Mouse (Mus musculus) heart, postnatal 25 days (tissue): ENCODE data around the gene Gcc2. TPM values are rescaled to one million over a fixed set of nuclear protein-coding genes. Genes with fewer than 3 reads are reported as not detected.
"Not testable (repeated sequence)": the region's sequence is repeated elsewhere in the genome, so short reads cannot be mapped to it uniquely, and the experiment has no call there.

Source experiments
- DNase-seq: peaks from one replicate; pipeline ENCODE4 v3.0.0; 2022; ENCODE audit warnings: low spot score
- intact Hi-C: fragments of 180-260 bp; cut with DNase I; formaldehyde crosslinking; loops from one replicate; pipeline ENCODE4 v1.15.1; 2025
- total RNA-seq, 2 experiments: library from RNA; stranded (reverse); gene quantifications; 2 replicates each; pipeline ENCODE4 v1.2.3; 2021

Gcc2 gene
- total RNA-seq, 2 experiments from 2014 or later = 28.5 to 33.6 TPM

DNA sequence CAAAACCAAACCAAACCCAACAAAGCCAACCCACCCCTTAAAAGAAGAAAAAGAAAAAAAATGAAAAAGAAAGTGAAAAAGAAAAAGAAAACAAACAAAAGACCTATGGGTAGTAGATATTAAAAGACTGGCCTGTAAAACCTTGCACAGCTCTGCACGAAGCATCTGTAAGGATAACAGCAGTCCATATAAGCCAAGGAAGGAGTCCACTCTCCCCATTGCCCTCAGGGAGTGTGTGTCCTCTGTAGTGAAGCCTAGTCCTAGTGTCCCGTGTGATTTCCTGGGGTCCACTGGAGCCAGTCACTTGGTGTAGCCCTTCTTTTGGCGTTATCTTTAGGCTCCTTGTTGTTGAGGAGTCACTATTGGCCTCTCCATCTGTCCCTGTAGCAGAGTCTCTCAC, 25.3 kb upstream of the Gcc2 start:
- intact Hi-C loops = not testable (repeated sequence)

DNA sequence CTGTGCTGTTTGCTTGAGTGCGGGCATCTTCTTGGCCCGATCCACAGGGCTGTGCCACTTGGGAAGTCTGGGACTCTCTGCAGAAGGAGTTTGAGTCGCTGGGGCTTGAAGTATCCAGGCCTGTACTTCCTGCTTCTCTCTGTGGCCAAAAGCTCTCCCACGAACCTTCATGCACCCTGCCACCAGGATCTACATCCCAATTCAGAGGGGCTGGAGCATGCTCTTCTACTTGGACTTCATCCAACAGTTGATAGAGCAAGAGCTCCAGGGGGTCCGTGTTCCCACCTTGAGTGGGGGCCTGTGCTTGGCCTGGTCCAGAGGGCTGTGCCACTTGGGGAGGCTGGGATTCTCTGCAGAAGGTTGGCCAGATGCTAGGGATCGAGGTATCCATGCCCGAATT, 24.2 kb upstream of the Gcc2 start:
- DNase-seq = peak; percentile 69
- intact Hi-C loops = not testable (repeated sequence)

More for the DNA sequence above, 25.3 kb upstream of the Gcc2 start:
- not testable (repeated sequence) for DNase-seq

DNA sequence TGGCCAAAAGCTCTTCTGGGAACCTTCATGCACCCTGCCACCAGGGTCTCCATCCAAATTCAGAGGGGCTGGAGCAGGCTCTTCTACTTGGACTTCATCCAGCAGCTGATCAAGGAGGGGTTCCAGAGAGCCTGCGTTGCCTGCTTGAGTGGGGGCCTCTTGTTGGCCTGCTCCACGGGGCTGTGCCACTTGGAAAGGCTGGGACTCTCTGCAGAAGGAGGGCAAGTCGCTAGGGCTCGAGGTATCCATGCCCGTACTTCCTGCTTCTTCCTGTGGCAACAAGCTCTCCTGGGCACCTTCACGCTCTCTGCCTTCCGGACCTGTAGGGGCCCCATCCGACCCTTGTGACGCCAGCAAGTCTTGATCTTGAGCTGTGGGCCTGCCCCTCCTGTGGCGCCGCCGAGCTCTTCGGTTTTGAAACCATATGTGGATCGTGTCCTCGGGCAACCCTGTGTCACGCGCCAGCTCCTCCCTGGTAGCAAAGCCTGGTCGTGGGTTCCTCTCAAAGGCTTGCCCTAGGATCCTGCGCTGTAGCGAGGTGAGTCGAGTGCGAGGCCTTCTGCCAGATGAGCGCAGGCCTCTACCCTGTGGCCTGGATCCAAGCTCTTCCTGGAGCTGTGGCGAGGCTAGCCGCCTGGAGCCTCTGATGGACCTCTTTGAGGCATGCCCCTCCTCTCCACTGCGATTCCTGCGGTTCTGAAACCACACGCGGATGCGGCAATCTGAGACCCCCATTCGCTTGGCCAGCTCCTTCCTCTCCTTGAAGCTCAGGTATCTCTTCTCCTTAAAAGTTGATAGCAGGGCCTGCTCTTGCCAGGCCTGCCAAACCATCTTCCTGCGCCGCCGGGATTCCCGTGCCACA, 23.3 kb upstream of the Gcc2 start:
- intact Hi-C loops = not testable (repeated sequence)
- peak; percentile 82 for DNase-seq

DNA sequence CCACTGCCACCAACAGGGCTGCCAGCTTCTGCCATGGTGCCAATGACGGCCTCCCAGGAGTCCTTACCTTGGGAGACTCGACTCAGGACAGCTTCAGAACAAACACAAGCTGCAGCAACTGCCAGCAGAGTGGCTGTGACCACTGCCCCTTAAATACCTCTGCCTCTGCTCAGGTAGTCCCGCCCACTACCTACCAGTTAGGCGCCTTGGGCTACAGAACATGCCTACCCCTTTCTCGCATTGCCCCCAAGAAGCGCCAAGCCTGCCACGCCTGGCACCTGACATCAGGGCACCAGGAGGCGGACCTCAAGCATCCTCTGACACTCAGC, 22.7 kb upstream of the Gcc2 start, which contains the start of gene Duxf3:
TSS of gene Duxf3 (minus strand) at position 35 of the 329 bp plus-strand sequence.
- intact Hi-C loops, DNase-seq: not testable (repeated sequence)

DNA sequence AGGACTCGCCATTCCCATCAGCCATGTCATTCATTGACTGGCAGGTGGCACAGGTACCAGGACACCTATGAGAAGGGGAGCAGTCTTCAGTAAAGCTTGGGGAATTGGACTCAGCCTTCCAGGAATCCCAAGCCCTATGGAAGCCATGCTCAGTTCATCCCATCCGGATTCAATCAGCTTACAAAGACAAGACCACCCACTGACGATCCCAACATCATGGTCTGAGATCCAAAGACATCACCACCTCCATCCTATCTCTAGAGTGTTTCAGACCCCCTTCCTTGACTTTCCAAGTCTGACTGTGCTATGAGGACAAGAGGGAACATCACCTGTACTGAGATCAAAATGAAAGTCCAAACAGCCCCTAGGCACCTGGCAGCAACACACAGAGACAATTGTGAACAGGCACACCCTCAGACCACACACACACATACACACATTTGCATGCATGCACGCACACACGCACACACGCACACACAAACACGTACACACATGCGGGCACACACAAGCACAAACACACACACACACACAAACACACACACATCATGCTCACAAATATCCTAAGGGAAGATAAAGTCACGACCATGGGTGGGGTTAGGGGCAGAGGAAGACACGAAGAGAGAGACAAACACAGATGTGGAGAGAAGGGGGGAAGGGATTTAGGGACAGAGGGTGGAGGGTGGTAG, 22.1 kb upstream of the Gcc2 start:
- intact Hi-C loops = not testable (repeated sequence)
- peak; percentile 44 for DNase-seq

DNA sequence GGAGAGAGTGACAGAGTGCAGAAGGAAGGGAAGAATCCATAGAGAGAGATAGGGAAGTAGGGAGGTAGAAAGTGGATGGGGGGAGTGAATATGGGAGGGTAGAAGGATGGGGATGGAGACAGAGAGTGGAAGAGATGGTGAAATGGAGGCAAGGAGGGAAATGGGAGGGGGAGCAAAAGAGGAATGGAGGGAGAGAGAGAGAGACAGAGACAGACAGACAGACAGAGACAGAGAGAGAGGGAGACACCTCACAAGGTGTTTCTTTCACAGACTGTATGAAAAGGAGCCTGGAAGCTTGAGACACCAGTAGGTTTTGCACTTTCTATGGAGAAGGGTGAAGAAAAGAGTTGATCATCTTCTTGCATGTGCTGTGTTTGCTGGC, 21.6 kb upstream of the Gcc2 start:
- DNase-seq, intact Hi-C loops: not testable (repeated sequence)

DNA sequence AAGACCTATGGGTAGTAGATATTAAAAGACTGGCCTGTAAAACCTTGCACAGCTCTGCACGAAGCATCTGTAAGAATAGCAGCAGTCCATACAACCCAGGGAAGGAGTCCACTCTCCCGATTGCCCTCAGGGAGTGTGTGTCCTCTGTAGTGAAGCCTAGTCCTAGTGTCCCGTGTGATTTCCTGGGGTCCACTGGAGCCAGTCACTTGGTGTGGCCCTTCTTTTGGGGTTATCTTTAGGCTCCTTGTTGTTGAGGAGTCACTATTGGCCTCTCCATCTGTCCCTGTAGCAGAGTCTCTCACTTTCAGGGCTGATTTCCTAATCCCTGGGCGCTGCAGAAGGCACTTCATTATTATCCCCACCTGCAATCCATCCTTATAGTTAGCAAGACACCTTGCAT, 20.3 kb upstream of the Gcc2 start:
- DNase-seq, intact Hi-C loops: not testable (repeated sequence)

DNA sequence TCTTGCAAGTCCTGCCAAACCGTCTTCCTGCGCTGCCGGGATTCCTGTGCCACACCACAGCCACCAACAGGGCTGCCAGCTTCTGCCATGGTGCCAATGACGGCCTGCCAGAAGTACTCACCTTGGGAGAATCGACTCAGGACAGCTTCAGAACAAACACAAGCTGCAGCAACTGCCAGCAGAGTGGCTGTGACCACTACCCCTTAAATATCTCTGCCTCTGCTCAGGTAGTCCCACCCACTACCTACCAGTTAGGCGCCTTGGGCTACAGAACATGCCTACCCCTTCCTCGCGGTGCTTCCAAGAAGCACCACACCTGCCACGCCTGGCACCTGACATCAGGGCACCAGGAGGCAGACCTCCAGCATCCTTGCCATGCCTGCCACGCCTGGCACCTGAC, 18.7 kb upstream of the Gcc2 start, which contains the start of gene Gm4981:
TSS of gene Gm4981 (minus strand) at position 89 of the 400 bp plus-strand sequence.
- intact Hi-C loops = no loop called here

DNA sequence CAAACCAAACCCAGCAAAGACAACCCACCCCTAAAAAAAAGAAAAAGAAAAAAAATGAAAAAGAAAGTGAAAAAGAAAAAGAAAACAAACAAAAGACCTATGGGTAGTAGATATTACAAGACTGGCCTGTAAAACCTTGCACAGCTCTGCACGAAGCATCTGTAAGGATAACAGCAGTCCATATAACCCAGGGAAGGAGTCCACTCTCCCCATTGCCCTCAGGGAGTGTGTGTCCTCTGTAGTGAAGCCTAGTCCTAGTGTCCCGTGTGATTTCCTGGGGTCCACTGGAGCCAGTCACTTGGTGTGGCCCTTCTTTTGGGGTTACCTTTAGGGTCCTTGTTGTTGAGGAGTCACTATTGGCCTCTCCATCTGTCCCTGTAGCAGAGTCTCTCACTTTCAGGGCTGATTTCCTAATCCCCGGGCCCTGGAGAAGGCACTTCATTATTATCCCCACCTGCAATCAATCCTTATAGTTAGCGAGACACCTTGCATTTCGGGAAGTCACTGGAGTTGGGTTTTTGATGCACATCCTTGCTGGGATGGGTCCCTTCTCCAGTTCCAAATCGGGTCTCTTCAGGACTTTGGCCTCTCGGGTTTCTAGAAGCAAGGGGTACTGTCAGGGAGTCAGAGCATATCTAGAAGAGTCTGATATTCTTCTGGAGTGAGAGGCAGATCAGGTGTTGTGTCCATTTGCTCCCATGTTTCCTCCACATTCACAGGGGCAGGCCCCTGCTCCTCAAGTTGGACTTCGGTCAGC, 16.1 kb upstream of the Gcc2 start:
- intact Hi-C loops = not testable (repeated sequence)
- DNase-seq = peak; percentile 72

More for the DNA sequence above, 18.7 kb upstream of the Gcc2 start, which contains the start of gene Gm4981:
- no peak for DNase-seq

DNA sequence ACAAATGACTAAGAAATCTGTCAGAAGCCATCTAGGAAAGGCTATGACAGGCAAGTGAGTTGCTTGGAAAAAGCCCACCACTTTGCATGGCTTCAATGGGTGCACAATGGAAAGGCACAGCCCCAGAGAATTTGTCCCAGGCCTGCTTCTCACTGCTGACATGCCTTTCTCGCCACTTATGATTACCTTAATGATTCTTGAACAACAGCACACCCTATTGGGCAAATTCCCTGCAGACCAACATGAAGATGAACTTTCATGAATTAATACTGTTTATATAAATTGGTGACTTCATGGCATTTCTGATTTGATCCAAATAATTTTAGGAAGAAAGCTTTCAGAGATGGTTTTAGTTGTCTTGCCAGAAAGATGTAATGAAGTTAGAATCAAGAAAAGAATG, 5.8 kb upstream of the Gcc2 start:
- intact Hi-C loops = no loop called here

DNA sequence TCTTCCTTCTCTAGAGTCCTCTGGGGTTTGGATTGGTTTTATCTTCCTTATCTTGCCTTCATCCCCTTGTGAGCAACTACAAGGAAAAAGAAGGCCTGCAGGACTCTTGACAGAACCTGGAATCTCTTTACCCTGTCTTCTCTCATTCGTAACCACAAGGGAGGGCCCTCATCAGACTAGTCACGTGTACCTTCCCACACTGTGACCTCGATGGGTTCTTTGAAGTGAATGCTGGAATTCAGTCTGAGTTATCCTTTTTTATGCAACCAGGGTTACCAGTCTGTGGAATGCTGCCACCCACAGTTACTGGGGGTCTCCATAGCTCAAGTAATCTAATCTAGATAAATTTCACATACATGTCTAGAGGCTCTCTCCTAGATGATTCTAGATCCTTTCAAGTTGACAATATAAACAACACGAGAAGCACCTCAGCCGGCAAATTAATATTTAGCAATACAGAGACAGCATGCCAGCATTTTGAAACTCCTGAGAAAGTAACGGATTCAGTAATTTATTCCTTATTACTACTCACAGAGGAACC, 592 bp upstream of the Gcc2 start:
- intact Hi-C loops = no loop called here
- no peak for DNase-seq

More for the DNA sequence above, 5.8 kb upstream of the Gcc2 start:
- no peak for DNase-seq

DNA sequence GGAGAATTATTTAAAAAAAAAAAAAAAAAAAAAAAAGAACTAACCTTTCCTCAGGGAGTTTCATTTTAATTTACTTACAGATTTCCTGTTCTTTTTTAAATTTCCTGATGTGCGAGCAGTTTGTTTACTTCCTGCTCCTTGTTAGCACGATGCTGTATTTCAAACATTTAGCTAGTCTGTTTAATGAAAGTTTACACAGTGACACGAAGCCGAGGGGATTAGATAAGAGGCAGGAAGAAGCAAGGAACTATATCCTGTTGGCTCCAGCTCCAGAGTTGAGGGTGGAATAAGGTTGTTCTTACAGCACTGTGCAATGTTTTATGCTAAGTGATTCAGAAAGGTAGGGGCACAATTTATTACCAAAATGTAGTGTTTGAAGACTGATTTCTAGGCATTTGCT, 657 bp downstream of the Gcc2 start:
- intact Hi-C loops = no loop called here
- DNase-seq = no peak

DNA sequence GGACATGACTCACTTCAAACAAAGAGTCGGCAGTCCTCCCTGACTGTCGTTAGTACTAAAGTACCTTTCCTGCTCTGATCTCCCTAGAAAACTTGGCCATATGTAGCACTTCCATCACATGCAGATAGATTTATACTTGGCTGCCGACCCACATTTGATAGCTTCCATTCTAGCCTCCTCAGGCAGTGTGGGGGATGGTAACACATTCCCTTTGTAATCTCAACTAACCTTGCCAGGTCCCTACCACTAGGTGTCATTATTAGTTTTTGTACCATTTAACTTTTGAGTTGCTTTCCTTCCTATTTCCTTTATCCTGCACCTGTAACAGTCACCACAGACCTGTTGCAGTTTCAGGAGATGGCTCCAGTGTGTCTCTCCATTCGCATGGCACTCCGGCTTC, 3.2 kb downstream of the Gcc2 start:
- DNase-seq = no peak
- intact Hi-C loops = no loop called here

DNA sequence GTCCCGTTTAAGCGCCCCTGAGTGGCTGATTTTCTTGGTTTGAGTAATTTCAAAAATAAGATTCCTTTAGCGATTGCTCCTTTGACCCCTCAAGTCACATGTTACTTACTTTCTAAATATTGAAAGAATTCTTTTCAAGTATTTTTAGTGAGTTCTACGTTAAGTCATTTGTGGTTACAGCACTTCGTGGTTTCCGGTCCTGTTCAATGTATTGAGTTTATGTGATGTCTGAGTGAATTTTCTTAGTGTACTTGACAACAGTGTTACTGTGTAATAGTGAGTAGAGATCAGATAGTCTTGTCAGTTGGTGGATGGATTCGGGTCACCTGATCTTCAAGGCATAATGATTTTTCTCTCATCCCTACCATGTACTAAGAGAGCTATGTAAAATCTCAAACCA, 26.9 kb downstream of the Gcc2 start:
- DNase-seq = no peak
- intact Hi-C loops = no loop called here

DNA sequence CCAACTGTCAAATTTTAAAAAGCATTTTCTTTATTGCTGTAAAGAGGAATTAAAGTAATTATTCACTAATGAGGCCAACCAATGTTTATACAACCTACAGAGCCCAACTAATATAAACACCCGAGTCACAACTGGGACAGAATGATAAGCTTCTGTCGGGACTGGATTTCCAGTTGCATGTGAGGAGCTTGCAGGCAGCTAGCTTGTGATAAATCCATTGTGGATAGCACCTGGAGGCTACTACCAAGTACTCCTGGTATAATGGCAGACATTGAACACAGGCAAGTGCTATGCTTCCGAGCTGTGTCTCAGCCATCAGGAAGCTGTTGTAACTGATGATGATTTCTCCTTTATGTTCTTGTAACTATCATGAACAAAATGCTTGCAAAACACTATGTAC, 35.4 kb downstream of the Gcc2 start:
- DNase-seq = no peak
- intact Hi-C loops = no loop called here

DNA sequence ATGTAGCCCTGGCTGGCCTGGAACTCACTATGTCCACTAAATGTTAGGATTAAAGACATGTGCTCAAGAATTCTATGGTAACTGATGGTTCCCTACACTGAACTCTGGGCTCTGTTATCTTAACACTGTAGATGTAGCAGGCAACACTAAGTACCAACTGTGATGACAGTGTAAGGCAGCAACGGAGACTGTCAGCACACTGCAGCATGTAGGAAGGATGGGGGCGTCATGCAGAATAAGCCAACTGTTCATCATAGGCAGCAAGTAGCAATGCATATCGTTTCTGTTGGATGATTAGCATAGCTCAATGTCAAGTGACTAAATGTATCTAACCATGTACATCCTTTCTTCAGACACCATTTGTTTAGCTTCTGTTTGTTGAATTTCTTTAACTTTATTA, 38.9 kb downstream of the Gcc2 start:
- no peak for DNase-seq
- intact Hi-C loops = no loop called here

DNA sequence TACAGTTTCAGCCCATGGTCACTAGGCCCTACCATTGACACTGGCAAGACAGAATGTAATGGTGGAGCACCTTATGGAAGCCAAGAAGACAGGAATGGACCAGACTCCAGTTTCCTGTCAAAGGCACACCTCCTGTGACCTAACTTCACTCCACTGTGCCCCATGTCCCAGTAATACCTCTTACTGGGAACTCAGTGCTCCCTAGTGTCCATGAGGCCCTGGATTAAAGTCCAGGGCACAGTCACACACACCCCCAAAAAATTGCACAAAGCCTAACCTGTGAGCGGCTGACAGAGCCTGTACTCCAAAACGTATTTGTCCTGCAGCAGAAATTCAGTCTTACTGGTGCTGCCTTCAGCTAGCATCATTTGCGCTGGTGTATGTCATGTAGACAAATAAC, 40.3 kb downstream of the Gcc2 start:
- intact Hi-C loops = no loop called here
- no peak for DNase-seq

DNA sequence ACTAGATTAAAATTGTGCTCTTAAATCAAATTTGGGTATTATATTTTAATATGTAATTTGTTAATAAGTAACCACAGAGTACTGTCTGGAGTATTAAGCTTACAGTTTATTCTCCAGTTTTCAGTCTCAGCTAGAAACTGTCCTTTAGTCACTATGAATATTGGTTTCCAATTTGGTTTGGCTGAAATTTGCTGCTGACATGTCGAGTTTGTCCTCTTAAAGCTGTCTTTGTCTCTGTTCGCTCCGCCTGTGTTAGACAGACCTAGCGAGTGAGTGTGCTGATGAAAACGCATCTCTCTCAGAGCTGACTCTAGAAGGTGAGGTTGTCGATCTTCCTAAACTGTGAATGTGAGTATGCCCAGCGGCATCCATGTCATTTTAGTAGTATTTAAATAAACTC, 49.7 kb downstream of the Gcc2 start:
- intact Hi-C loops = no loop called here
- DNase-seq = no peak

DNA sequence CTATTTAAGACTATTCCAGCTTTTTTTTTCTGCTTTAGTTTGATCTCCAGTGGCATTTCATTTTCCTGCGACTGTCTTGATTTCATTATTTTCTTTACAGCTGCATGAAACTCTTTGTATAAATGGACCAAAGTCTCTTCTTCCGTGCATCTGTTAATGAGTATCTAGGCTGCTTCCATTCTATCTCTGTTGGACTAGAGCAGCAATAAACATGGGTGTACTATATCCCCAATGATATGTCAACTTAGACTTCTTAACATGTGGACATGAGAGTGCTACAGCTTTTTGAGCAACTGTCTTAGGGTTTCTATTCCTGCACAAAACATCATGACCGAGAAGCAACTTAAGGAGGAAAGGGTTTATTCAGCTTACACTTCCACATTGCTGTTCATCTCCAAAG, 51.6 kb downstream of the Gcc2 start:
- no peak for DNase-seq
- intact Hi-C loops = no loop called here

DNA sequence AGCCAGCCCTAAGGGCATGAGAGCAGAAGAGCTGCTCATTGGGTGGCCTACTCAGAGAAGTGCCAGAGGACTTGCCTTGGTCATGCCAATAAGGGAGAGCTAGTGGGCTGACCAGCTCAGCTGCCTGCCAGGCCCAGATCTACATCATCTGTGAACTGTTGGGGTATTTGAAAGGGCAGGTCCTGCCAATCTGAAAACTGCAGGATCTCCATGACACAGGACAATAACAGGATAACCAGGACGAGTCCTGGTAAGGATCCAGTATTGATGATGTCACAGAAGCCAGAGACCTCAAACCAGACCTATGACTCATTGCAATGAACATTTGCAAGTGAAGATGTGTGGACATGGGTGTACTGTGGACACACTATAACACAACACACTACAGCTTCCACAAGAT, 55.5 kb downstream of the Gcc2 start:
- intact Hi-C loops = no loop called here
- no peak for DNase-seq
